Mouse (Mus musculus) midbrain, embryonic 13.5 days (tissue): Measurements from ENCODE around the gene Eml4. TPM values are rescaled to one million over a fixed set of nuclear protein-coding genes. Genes with fewer than 3 reads are reported as not detected.

Source experiments
- ATAC-seq: fragments of 200-750 bp; cut with Nextera tagmentation; 2 replicates; pipeline ENCODE4 v1.8.0; 2017; ENCODE audit warnings: mild to moderate bottlenecking, moderate TSS enrichment, moderate library complexity
- H3K27ac ChIP-seq: fragments of 300-500 bp; sonication (generic); 2 replicates; pipeline ENCODE4 v1.5.1; 2015; ENCODE audit warnings: inconsistent platforms, mild to moderate bottlenecking, moderate library complexity
- H3K27me3 ChIP-seq: fragments of 300-500 bp; sonication (generic); 2 replicates; pipeline ENCODE4 v1.6.1; 2015; ENCODE audit warnings: mild to moderate bottlenecking, inconsistent platforms
- H3K36me3 ChIP-seq: fragments of 300-500 bp; sonication (generic); 2 replicates; pipeline ENCODE4 v1.6.1; 2015; ENCODE audit warnings: mild to moderate bottlenecking, inconsistent platforms
- H3K4me1 ChIP-seq: fragments of 300-500 bp; sonication (generic); replicated peaks from 2 replicates; pipeline ENCODE4 v1.6.1; 2015; ENCODE audit warnings: inconsistent platforms
- H3K4me2 ChIP-seq: fragments of 300-500 bp; sonication (generic); replicated peaks from 2 replicates; pipeline ENCODE4 v1.6.1; 2015; ENCODE audit warnings: moderate library complexity, mild to moderate bottlenecking, inconsistent platforms
- H3K4me3 ChIP-seq: fragments of 300-500 bp; sonication (generic); replicated peaks from 2 replicates; pipeline ENCODE4 v1.5.1; 2015; ENCODE audit warnings: mild to moderate bottlenecking, inconsistent platforms
- H3K9ac ChIP-seq: fragments of 300-500 bp; sonication (generic); replicated peaks from 2 replicates; pipeline ENCODE4 v1.6.1; 2015; ENCODE audit warnings: mild to moderate bottlenecking, inconsistent platforms
- H3K9me3 ChIP-seq: fragments of 300-500 bp; sonication (generic); 2 replicates; pipeline ENCODE4 v1.6.1; 2016; ENCODE audit warnings: mild to moderate bottlenecking, inconsistent platforms
- WGBS: fragments of 180-500 bp; shearing (Covaris S2); methylation state at CpG from one replicate; pipeline ENCODE4 v1.1.7; 2015; 5-methylcytosine and 5-hydroxymethylcytosine counted together
- polyA plus RNA-seq: library from polyadenylated mRNA; unstranded; fragments of >200 nt; fragmentation: Nextera tagmentation; extraction: Ambion mirVana; gene quantifications from 2 replicates; pipeline ENCODE4 v1.2.1, GENCODE M21; 2015

Gene Eml4
- polyA plus RNA-seq, 1 experiment from 2014 or later = 35.1 TPM

- H3K9me3 ChIP-seq = no peaks in the 10 kb centered on the region
- H3K27ac ChIP-seq = no peak overlapping the region
- H3K4me3 ChIP-seq = no peak overlapping the region
- no peak for ATAC-seq
- peaks cover 26% of the 10 kb centered on the region for H3K4me1 ChIP-seq
- H3K9ac ChIP-seq = no peak overlapping the region
- WGBS = 68% methylated on average over 7 of the region's 7 CpGs
- no peak overlapping the region for H3K4me2 ChIP-seq
- H3K36me3 ChIP-seq = no peaks in the 10 kb centered on the region
- H3K27me3 ChIP-seq = peaks cover 7% of the 10 kb centered on the region
Measured at GRCm38 (mm10) chr17:83522590-83523379, 172.1 kb downstream of the Eml4 start.

GRCm38 (mm10) chr17:83524753-83525152 lies 174.0 kb downstream of the Eml4 start:
- 54% methylated on average over 7 of the region's 7 CpGs for WGBS
- no peak overlapping the region for H3K4me2 ChIP-seq
- H3K27me3 ChIP-seq = peaks cover 15% of the 10 kb centered on the region
- no peak overlapping the region for H3K9ac ChIP-seq
- no peaks in the 10 kb centered on the region for H3K36me3 ChIP-seq
- peaks cover 31% of the 10 kb centered on the region for H3K4me1 ChIP-seq
- no peak for ATAC-seq
- H3K27ac ChIP-seq = no peak overlapping the region
- H3K4me3 ChIP-seq = no peak overlapping the region
- H3K9me3 ChIP-seq = no peaks in the 10 kb centered on the region

GRCm38 (mm10) chr17:83525596-83525995 lies 174.9 kb downstream of the Eml4 start:
- under 1% methylated on average over 8 of the region's 8 CpGs for WGBS
- no peak overlapping the region for H3K4me3 ChIP-seq
- no peaks in the 10 kb centered on the region for H3K9me3 ChIP-seq
- no peak overlapping the region for H3K4me2 ChIP-seq
- H3K9ac ChIP-seq = no peak overlapping the region
- peaks cover 31% of the 10 kb centered on the region for H3K4me1 ChIP-seq
- ATAC-seq = no peak
- H3K27me3 ChIP-seq = peaks cover 15% of the 10 kb centered on the region
- H3K36me3 ChIP-seq = no peaks in the 10 kb centered on the region
- H3K27ac ChIP-seq = no peak overlapping the region

GRCm38 (mm10) chr17:83526091-83526561 lies 175.4 kb downstream of the Eml4 start:
- H3K9ac ChIP-seq = peak overlapping the region; percentile 10; the same call in 1 of the 2 replicates
- H3K9me3 ChIP-seq = no peaks in the 10 kb centered on the region
- H3K4me1 ChIP-seq = peaks cover 31% of the 10 kb centered on the region
- H3K4me2 ChIP-seq = peak overlapping the region; percentile 2; the same call in 1 of the 2 replicates
- no peak overlapping the region for H3K4me3 ChIP-seq
- peak overlapping the region; percentile 62 for H3K27ac ChIP-seq
- 0 out of 2 replicates have a peak, but pooled peaks have one; percentile 18 for ATAC-seq
- no peaks in the 10 kb centered on the region for H3K36me3 ChIP-seq
- H3K27me3 ChIP-seq = peaks cover 15% of the 10 kb centered on the region
- WGBS = 7% methylated on average over 5 of the region's 5 CpGs

- peak; percentile 85 for ATAC-seq
- peaks cover 15% of the 10 kb centered on the region for H3K27me3 ChIP-seq
- no peak overlapping the region for H3K4me3 ChIP-seq
- 26% methylated on average over 13 of the region's 13 CpGs for WGBS
- no peaks in the 10 kb centered on the region for H3K36me3 ChIP-seq
- H3K27ac ChIP-seq = peak overlapping the region; percentile 62; the same call in 1 of the 2 replicates
- peak overlapping the region; percentile 36 for H3K4me2 ChIP-seq
- H3K9ac ChIP-seq = no peak overlapping the region
- no peaks in the 10 kb centered on the region for H3K9me3 ChIP-seq
- H3K4me1 ChIP-seq = peaks cover 31% of the 10 kb centered on the region
Measured at GRCm38 (mm10) chr17:83526624-83527532, 176.1 kb downstream of the Eml4 start.

GRCm38 (mm10) chr17:83527651-83528381 lies 177.1 kb downstream of the Eml4 start:
- Histone ChIP-seq H3K36me3 (no peaks in the 10 kb centered on the region), H3K27me3 (peaks cover 15% of the 10 kb centered on the region), H3K27ac (peak overlapping the region; percentile 60; the same call in 1 of the 2 replicates), H3K4me3 (no peak overlapping the region; the same call in 1 of the 2 replicates), H3K4me1 (peaks cover 31% of the 10 kb centered on the region), H3K9ac (0 out of 2 replicates have a peak overlapping the region, but pooled peaks have one; percentile 23), H3K4me2 (peak overlapping the region; percentile 36), H3K9me3 (no peaks in the 10 kb centered on the region)
- ATAC-seq = peak; percentile 72
- WGBS = 20% methylated on average over 17 of the region's 17 CpGs

Other genes starting within 250 kb of the Eml4 start
- 1.5 and 2.3 TPM in 2 replicates for gene Pkdcc, start 135.6 kb upstream of the Eml4 start, polyA plus RNA-seq
- 184 and 188 TPM in 2 replicates for gene Cox7a2l, start 166.4 kb downstream of the Eml4 start, polyA plus RNA-seq